Mouse (Mus musculus): ENCODE measurements around the gene Ces2e.

DNA sequence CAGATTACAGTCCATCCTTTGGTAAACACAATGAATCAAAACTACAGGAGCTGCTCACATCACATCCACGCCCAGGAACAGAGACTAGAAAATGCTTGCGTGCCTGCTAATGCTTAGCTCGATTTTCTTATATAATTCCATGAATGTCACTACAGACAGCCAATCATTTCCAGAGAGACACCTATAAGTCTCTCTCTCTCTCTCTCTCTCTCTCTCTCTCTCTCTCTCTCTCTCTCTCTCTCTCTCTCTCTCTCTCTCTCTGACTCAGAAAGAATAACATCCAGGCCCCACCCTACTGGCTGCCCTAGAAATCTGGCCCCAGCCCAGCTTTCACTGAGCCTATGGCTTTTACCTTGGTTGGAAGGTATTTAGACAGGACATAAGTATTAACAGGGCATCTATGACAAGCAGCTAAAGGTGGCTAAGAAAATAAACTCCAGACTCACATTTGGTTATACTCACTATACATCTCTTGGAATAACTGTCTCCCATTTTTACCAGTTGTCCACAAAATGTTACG lies 37.4 kb downstream of the Ces2e start:
- TF ChIP-seq POLR2AphosphoS5 (IDR thresholded peaks at IDR 0.05; ENCODE audit: insufficient replicate concordance, low read depth, low read length), result no peak
- TF ChIP-seq CTCF (IDR thresholded peaks at IDR 0.05; ENCODE audit: low read depth, low read length), result no peak
- TF ChIP-seq GATA1 (IDR thresholded peaks at IDR 0.05; ENCODE audit: borderline replicate concordance, low read length), result no peak

Data from G1E (cell line).